Mouse (Mus musculus) embryonic fibroblast, embryonic 13.5 days (primary cell): ENCODE data around the gene Msantd2.

Source experiments
- CTCF ChIP-seq: IDR thresholded peaks from 2 replicates; pipeline ENCODE4 v1.5.1; 2011; ENCODE audit warnings: mild to moderate bottlenecking, control low read depth, low read length, moderate library complexity, borderline replicate concordance; ENCODE audit not compliant: insufficient read depth
- POLR2A ChIP-seq: IDR thresholded peaks from 2 replicates; pipeline ENCODE4 v1.6.1; 2011; ENCODE audit warnings: low read depth, mild to moderate bottlenecking, control low read depth, low read length, moderate library complexity

DNA sequence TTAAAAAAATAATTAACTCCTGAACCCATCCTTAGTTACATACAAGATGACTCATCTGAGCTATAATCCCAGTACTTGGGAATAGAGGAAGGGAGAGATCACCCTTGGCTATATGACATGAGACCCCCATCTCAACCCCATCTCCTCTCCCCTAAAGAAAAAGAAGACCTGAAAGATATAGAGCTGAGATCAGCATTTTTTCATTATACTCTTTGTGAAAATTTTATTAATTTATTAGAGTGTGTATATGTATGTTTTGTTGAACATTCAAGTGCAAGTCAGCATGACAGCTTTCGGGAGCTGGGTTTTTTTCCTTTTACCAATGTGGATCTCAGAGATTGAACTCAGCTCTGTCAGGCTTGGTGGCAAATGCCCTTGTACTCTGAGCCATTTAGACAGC is 12.1 kb downstream of the Msantd2 start:
- TF ChIP-seq POLR2A (no peak), CTCF (no peak)
